Mouse (Mus musculus): ENCODE data around the gene Cmip. TPM values are rescaled to one million over a fixed set of nuclear protein-coding genes. Genes with fewer than 3 reads are reported as not detected.
A peak's percentile ranks its signal among the peaks of the same experiment; 100 is the strongest.

The Cmip gene
- polyA plus RNA-seq, 1 experiment, result 112 TPM

DNA sequence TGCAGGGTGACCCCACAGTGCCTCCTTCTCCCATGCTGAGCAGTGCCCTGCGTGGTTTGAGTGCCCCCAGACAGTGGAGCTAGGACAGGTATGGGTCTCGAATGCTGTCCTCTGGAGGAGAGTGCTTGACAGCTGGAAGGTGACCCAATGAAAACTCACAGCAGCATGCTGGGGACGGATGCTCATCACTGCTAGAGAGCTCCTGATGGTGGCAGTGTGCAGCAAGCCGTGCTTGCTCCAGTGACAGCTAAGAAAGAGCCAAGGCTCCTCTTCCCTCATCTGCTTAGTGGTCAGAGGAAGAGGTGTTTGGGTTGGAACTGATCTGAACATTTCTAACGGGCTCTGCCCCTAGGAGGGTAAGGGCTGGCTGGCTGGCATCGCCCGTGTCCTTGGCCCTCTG, 109.6 kb downstream of the Cmip start:
- DNase-seq, result no peak
- Histone ChIP-seq H3K27ac (ENCODE audit: insufficient read depth, low read depth, low read length) (no peak overlapping the region), H3K27me3 (replicated peaks; ENCODE audit: control insufficient read depth, insufficient read depth, low read length) (no peaks in the 10 kb centered on the region), H3K4me3 (ENCODE audit: insufficient read depth, low read depth, low read length) (no peak overlapping the region), H3K36me3 (ENCODE audit: control insufficient read depth, insufficient read depth, low read length) (no peaks in the 10 kb centered on the region), H3K4me1 (ENCODE audit: control insufficient read depth, insufficient read depth, low read length) (peaks cover 55% of the 10 kb centered on the region)
- no peak for TF ChIP-seq POLR2A (IDR thresholded peaks at IDR 0.05; ENCODE audit: low read depth, low read length)
- peak; percentile 53 for TF ChIP-seq CTCF (conservative IDR thresholded peaks at IDR 0.05; ENCODE audit: insufficient read depth, insufficient read length, low read depth, low read length)
- WGBS, result 38% methylated on average over 7 of the region's 7 CpGs

GRCm38 (mm10) chr8:117367441-117367840, 110.6 kb downstream of the Cmip start:
- WGBS, result 57% methylated on average over 8 of the region's 8 CpGs
- Histone ChIP-seq H3K4me1 (ENCODE audit: control insufficient read depth, insufficient read depth, low read length) (peaks cover 48% of the 10 kb centered on the region), H3K27ac (ENCODE audit: insufficient read depth, low read depth, low read length) (no peak overlapping the region), H3K27me3 (replicated peaks; ENCODE audit: control insufficient read depth, insufficient read depth, low read length) (no peaks in the 10 kb centered on the region), H3K4me3 (ENCODE audit: insufficient read depth, low read depth, low read length) (no peak overlapping the region), H3K36me3 (ENCODE audit: control insufficient read depth, insufficient read depth, low read length) (no peaks in the 10 kb centered on the region)
- no peak for DNase-seq
- TF ChIP-seq CTCF (conservative IDR thresholded peaks at IDR 0.05; ENCODE audit: insufficient read depth, insufficient read length, low read depth, low read length) (no peak), POLR2A (IDR thresholded peaks at IDR 0.05; ENCODE audit: low read depth, low read length) (no peak)

DNA sequence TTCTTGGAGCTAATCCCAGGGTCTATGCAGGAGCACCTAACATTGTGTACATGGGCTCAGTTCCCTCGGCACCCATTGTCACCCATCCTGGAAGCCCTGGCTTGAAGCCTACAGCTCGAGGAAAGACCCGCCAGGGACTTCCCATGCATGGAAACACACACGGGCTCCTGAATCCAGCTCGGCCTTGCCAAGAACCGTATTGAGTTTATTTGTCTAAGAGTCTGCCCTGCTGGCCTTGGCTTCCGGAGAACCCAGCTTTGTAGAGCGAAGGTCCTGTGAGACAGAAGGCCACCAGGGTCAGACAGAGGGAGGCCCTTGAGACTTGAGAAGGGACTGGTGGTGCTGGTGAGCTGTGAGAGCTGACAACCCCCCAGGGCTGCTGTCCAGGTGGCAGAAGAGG, 111.9 kb downstream of the Cmip start:
- peaks cover 40% of the 10 kb centered on the region for H3K4me1 ChIP-seq (ENCODE audit: control insufficient read depth, insufficient read depth, low read length)

DNA sequence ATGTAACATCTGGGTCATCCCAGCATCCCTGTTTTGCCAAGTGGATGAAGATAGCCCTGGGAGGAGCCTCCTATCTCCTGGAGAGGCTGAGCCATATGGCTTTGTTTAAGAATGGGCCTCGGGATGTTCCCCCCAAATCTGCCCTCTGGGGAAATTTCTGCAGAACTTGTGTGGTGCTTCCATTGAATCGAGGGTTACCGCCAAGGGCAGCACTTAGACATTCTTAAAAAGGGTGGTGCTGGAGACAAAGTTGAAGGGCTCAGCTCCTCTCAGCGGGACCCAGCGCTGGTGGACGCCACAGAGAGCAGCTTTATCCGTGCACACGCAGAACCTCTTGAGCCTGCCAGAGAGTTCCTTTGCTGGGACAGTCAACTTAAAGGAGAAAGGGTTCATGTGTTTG, 113.1 kb downstream of the Cmip start:
- Histone ChIP-seq H3K4me3 (ENCODE audit: insufficient read depth, low read depth, low read length) (no peak overlapping the region), H3K36me3 (ENCODE audit: control insufficient read depth, insufficient read depth, low read length) (no peaks in the 10 kb centered on the region), H3K27me3 (replicated peaks; ENCODE audit: control insufficient read depth, insufficient read depth, low read length) (no peaks in the 10 kb centered on the region), H3K27ac (ENCODE audit: insufficient read depth, low read depth, low read length) (no peak overlapping the region), H3K4me1 (ENCODE audit: control insufficient read depth, insufficient read depth, low read length) (peaks cover 34% of the 10 kb centered on the region)
- no peak for DNase-seq
- 81% methylated on average over 8 of the region's 8 CpGs for WGBS
- TF ChIP-seq CTCF (conservative IDR thresholded peaks at IDR 0.05; ENCODE audit: insufficient read depth, insufficient read length, low read depth, low read length) (no peak), POLR2A (IDR thresholded peaks at IDR 0.05; ENCODE audit: low read depth, low read length) (no peak)

More for the DNA sequence above, 111.9 kb downstream of the Cmip start:
- peak overlapping the region; percentile 13; the same call in 1 of the 2 replicates for H3K27ac ChIP-seq (ENCODE audit: insufficient read depth, low read depth, low read length)
- 6% methylated on average over 8 of the region's 8 CpGs for WGBS
- TF ChIP-seq POLR2A (IDR thresholded peaks at IDR 0.05; ENCODE audit: low read depth, low read length), result no peak
- no peak for TF ChIP-seq CTCF (conservative IDR thresholded peaks at IDR 0.05; ENCODE audit: insufficient read depth, insufficient read length, low read depth, low read length)
- no peaks in the 10 kb centered on the region for H3K36me3 ChIP-seq (ENCODE audit: control insufficient read depth, insufficient read depth, low read length)
- H3K27me3 ChIP-seq (replicated peaks; ENCODE audit: control insufficient read depth, insufficient read depth, low read length), result no peaks in the 10 kb centered on the region
- peak; percentile 90 for DNase-seq
- no peak overlapping the region for H3K4me3 ChIP-seq (ENCODE audit: insufficient read depth, low read depth, low read length)

DNA sequence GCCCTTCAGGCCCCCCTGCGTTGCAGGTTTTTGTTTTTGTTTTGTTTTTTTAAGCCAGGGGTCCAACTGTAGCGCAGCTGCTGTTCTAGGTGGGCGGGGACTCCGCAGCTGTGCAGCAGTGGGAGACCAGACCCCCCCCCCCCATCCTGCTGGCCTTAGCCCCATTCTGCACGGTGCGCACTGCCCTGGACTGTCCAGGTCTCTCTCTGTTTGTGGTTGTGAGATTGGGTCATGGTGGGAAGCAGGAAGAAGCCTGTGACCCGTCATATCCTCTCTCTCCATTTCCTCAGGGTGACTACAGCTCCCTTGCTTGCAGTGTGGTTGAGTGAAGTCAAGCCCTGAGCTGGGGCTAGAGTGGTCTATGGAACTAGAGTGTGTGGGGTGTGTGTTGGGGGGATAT, 114.3 kb downstream of the Cmip start:
- DNase-seq, result no peak
- peaks cover 34% of the 10 kb centered on the region for H3K4me1 ChIP-seq (ENCODE audit: control insufficient read depth, insufficient read depth, low read length)
- H3K4me3 ChIP-seq (ENCODE audit: insufficient read depth, low read depth, low read length), result no peak overlapping the region
- H3K27ac ChIP-seq (ENCODE audit: insufficient read depth, low read depth, low read length), result no peak overlapping the region
- no peaks in the 10 kb centered on the region for H3K27me3 ChIP-seq (replicated peaks; ENCODE audit: control insufficient read depth, insufficient read depth, low read length)
- H3K36me3 ChIP-seq (ENCODE audit: control insufficient read depth, insufficient read depth, low read length), result no peaks in the 10 kb centered on the region
- WGBS, result 48% methylated on average over 7 of the region's 7 CpGs
- TF ChIP-seq POLR2A (IDR thresholded peaks at IDR 0.05; ENCODE audit: low read depth, low read length) (no peak), CTCF (conservative IDR thresholded peaks at IDR 0.05; ENCODE audit: insufficient read depth, insufficient read length, low read depth, low read length) (no peak)

GRCm38 (mm10) chr8:117372070-117372469, 115.2 kb downstream of the Cmip start:
- Histone ChIP-seq H3K4me1 (ENCODE audit: control insufficient read depth, insufficient read depth, low read length) (peaks cover 34% of the 10 kb centered on the region), H3K4me3 (ENCODE audit: insufficient read depth, low read depth, low read length) (no peak overlapping the region), H3K27me3 (replicated peaks; ENCODE audit: control insufficient read depth, insufficient read depth, low read length) (no peaks in the 10 kb centered on the region), H3K36me3 (ENCODE audit: control insufficient read depth, insufficient read depth, low read length) (no peaks in the 10 kb centered on the region), H3K27ac (ENCODE audit: insufficient read depth, low read depth, low read length) (no peak overlapping the region)
- no peak for DNase-seq
- WGBS, result 79% methylated on average over 12 of the region's 12 CpGs
- no peak for TF ChIP-seq CTCF (conservative IDR thresholded peaks at IDR 0.05; ENCODE audit: insufficient read depth, insufficient read length, low read depth, low read length)
- TF ChIP-seq POLR2A (IDR thresholded peaks at IDR 0.05; ENCODE audit: low read depth, low read length), result no peak

DNA sequence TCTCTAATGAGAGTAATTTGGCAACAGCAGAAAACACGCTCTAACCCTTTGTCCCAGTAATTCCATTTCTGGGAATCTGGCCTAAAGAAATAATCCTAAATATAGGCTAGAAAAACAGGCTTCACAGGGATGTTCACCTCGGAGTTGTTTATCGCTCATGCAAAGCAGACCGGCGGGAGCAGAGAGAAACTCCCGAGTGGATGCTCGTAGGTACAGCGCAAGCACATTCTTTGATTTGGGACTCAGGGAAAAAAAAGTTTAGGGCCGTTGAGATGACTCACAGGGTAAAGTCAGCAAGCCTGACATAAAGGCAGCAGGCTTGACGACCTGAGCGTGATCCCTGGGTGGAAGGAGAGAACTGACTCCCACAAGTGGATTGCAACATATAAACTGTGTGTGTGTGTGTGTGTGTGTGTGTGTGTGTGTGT, 116.2 kb downstream of the Cmip start:
- peak; percentile 54 for DNase-seq

More for the DNA sequence above, 116.2 kb downstream of the Cmip start:
- Histone ChIP-seq H3K4me1 (ENCODE audit: control insufficient read depth, insufficient read depth, low read length) (peaks cover 26% of the 10 kb centered on the region), H3K27ac (ENCODE audit: insufficient read depth, low read depth, low read length) (no peak overlapping the region), H3K4me3 (ENCODE audit: insufficient read depth, low read depth, low read length) (no peak overlapping the region), H3K27me3 (replicated peaks; ENCODE audit: control insufficient read depth, insufficient read depth, low read length) (no peaks in the 10 kb centered on the region), H3K36me3 (ENCODE audit: control insufficient read depth, insufficient read depth, low read length) (no peaks in the 10 kb centered on the region)
- TF ChIP-seq POLR2A (IDR thresholded peaks at IDR 0.05; ENCODE audit: low read depth, low read length), result no peak
- no peak for TF ChIP-seq CTCF (conservative IDR thresholded peaks at IDR 0.05; ENCODE audit: insufficient read depth, insufficient read length, low read depth, low read length)
- 18% methylated on average over 11 of the region's 11 CpGs for WGBS
